Mouse (Mus musculus) B cell, adult 2 months (primary cell): ENCODE data around the gene 4930596D02Rik.

ENCODE experiments used
- DNase-seq, 2 experiments: peaks; one replicate each; pipeline ENCODE4 v3.0.0; 2022

Gene 4930596D02Rik

DNA sequence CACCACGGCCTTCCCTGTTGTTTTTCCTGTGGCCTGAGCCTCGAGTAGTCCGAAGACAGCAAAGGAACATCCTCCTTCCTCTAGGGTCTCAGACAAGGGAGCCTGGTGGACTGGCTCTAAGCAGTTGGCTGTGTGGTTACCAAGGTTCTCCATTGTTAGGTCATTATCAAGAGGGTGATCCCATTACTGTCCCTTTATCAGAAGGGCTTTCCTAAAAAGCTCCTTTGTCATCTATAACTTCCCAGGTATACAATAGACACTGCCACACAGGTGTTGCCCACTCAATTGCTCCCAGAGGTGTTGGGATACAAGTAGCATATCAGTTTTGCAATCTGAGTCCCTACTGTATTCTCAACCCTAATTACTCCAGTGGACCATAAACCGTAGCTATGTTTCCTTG lies at the start of gene 4930596D02Rik:
Gene 4930596D02Rik (minus strand): TSS at position 101 of the 400 bp plus-strand sequence.
- DNase-seq: no peak

DNA sequence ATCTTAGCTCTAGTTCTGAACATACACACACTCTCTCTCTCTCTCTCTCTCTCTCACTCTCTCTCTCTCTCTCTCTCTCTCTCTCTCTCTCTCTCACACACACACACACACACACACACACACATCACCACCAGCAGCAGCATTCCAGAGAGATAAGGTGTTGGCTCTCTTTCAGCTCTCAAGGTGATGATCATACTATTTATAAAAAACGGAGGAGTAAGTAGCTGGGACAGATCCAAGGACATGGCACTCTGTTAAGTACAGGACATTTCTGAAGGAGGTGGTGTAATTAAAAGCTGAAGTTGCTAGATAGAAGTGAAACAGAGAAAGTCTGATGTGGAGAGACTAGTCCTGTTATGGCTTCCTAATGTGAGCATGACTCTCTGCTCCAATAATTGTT lies 41.5 kb upstream of the 4930596D02Rik start:
- DNase-seq: no peak

DNA sequence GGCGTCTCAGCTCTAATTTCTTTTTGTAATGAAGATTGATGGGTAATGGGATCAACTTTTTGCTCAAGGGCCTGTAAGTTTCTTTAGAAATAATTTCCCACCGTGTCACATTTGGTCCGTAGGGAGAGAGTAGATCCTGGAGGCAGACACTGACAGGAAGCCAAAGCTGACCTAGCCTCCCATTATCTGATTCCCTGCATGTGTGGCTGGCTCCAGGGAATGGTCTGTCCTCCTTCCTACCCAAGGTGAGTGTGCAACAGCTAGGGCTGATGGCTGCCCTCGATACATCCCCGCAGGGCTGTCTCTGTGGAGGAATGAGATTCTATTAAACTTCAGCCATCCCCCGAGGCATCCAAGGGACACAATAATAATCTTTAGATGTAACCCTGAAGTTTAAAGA lies 33.5 kb upstream of the 4930596D02Rik start:
- no peak for DNase-seq

DNA sequence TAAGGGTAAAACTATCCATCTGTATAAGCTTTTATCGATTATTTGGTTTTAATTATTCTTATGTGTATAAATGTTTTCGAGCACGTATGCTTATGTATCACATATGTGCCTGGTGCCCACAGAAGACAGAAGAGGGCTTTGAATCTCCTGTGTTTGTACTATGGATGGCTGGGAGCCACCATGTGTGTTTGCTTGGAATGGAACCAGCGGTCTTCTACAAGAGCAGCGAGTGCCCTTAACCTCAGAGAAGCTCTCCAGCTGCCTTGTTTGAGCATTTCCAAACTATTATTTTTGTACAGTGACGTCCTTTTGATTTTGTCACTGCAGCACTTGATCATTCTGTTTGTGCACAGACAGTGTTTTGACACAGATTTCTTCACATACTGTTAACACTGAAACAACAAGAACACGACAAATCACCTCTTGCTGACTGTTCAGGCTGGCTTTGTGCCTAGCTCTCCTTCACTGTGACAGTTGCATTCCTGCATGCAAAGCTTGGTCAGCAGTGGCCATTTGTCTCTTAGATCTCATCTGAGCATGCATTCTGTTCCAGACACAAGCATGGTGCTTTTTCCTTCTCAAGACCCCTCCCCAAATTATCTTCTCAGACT lies 30.4 kb upstream of the 4930596D02Rik start:
- DNase-seq: no peak

DNA sequence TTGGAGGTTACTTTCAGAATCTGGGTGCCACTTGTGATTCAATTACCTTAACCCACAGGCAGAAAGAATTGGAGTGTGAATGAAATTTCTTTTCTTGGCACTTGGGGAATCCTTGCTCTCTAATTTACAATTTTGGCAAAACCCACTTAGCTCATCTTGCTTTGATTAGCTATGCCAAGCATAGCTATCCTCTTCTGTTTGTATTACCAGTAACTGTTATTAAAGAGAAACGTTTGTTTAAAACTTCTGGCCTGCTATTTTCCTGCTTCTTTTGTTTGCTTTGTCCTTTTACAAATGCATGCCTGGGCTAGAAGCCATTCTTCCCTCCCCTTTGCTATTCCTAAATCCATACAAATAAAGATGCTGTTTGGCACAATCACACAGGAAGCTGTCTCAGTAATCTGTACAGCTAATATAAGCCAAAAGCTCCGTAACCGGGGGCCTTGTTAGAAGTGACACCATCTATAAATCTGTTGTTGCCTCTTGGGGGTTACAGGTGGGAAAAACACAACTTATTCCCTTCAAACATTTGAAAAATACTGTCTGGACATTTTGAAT lies 19.0 kb downstream of the 4930596D02Rik start:
- no peak for DNase-seq

DNA sequence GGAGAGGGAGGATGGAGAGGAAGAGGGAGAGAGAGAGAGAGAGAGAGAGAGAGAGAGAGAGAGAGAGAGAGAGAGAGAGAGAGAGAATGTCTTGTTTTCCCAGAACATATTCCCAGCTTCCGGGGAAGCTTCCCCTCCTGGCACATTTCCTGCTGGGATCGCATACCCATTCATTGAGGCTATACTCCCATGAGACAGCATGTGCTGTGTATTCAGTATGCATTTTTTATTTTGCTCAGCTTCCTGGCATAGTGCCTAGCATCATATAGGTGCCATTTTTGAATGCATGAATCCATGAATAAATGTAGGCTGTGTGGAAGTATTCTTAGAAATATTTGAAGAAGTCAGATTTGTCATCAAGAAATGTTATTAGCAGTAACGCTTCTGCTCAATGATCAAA lies 31.7 kb downstream of the 4930596D02Rik start:
- DNase-seq: no peak

DNA sequence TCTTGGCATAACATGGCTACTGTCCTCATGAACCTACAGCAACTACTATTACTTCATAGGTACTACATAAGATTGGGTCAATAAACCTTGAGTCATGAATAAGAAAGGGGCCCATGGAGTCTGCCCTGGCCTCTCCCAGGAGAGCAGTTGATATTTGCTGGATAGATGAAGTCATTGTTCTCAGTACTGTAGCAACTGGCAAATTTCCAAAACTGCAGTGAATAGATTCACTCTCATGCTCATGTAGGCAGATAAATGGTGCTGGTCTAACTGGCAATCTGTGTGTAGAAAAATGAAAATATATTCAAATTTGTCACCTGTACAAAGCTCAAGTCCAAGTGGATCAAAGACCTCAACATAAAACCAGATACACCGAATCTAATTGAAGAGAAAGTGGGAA lies 38.5 kb downstream of the 4930596D02Rik start:
- no peak for DNase-seq
